Mouse (Mus musculus) embryonic facial prominence, embryonic 15.5 days (tissue): ENCODE data around the gene Zfp692. TPM values are rescaled to one million over a fixed set of nuclear protein-coding genes. Genes with fewer than 3 reads are reported as not detected.

Source experiments
- ATAC-seq: fragments of 200-750 bp; cut with Nextera tagmentation; 2 replicates; pipeline ENCODE4 v1.8.0; 2017; ENCODE audit warnings: low read depth, moderate TSS enrichment; ENCODE audit not compliant: insufficient number of reproducible peaks, low FRiP score, low TSS enrichment
- H3K27ac ChIP-seq: fragments of 300-500 bp; sonication (generic); replicated peaks from 2 replicates; pipeline ENCODE4 v1.5.1; 2015; ENCODE audit warnings: mild to moderate bottlenecking, inconsistent platforms
- H3K27me3 ChIP-seq: fragments of 300-500 bp; sonication (generic); 2 replicates; pipeline ENCODE4 v1.6.1; 2015; ENCODE audit warnings: inconsistent platforms
- H3K36me3 ChIP-seq: fragments of 300-500 bp; sonication (generic); 2 replicates; pipeline ENCODE4 v1.6.1; 2015; ENCODE audit warnings: mild to moderate bottlenecking, inconsistent platforms
- H3K4me1 ChIP-seq: fragments of 300-500 bp; sonication (generic); 2 replicates; pipeline ENCODE4 v1.6.1; 2015; ENCODE audit warnings: inconsistent platforms
- H3K4me2 ChIP-seq: fragments of 300-500 bp; sonication (generic); replicated peaks from 2 replicates; pipeline ENCODE4 v1.6.1; 2015; ENCODE audit warnings: mild to moderate bottlenecking, inconsistent platforms
- H3K4me3 ChIP-seq: fragments of 300-500 bp; sonication (generic); replicated peaks from 2 replicates; pipeline ENCODE4 v1.5.1; 2015; ENCODE audit warnings: mild to moderate bottlenecking, inconsistent platforms
- H3K9ac ChIP-seq: fragments of 300-500 bp; sonication (generic); 2 replicates; pipeline ENCODE4 v1.6.1; 2015; ENCODE audit warnings: inconsistent platforms
- H3K9me3 ChIP-seq: fragments of 300-500 bp; sonication (generic); replicated peaks from 2 replicates; pipeline ENCODE4 v1.6.1; 2016; ENCODE audit warnings: inconsistent platforms
- WGBS: fragments of 180-500 bp; shearing (Covaris S2); methylation state at CpG from one replicate; pipeline ENCODE4 v1.1.7; 2015; 5-methylcytosine and 5-hydroxymethylcytosine counted together
- polyA plus RNA-seq: library from polyadenylated mRNA; unstranded; fragments of >200 nt; fragmentation: Nextera tagmentation; extraction: Ambion mirVana; gene quantifications from 2 replicates; pipeline ENCODE4 v1.2.1, GENCODE M21; 2015

Zfp692 gene
- polyA plus RNA-seq, 1 experiment from 2014 or later, result 37.1 TPM

DNA sequence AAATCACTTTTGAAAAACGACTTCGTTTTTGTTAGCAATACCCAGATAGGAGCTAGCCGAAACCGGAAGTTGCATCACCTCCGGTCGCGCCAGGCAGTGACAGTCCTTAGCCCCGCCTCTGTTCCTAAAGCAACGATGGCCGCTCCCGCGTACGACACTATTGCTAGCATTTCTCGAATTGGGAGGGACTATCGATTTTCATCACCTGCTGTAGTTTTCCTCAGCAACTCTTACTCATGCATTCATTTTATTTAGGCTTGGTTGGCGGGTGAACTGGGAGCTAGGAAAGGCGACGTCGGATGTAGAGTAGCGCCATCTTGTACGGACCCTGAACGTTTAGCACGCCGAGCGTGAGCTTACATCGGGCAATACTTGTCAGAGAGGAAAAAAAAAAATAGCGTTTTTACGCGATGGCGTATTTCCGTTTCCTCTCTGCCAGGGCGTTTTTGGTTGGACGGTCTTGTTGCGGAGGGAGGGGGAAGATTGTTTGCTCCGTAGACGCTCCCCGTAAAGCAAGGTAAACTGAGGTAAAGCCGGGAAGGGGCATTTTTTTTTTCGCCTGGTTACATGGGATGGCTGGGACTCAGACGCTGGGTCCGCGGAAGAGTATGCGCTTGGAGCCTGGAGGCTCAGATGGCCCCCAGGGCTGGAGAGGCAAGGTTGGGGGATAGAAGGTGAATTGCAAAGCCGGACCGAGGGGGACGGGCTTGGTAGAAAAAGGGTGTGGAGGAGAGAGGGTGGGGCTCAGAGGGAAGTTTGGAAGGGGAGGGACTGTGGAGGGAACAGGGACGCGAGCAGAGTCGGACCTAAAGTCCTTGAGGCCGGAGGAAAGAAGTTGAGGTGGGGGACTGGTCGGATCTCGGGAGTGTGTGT, 23.6 kb downstream of the Zfp692 start, which contains the start of the genes Zfp672 and Sh3bp5l:
Gene Zfp672 (minus strand): TSS at position 64 of the 873 bp plus-strand sequence.
Gene Sh3bp5l (plus strand): TSS at position 449 of the 873 bp plus-strand sequence.
- ATAC-seq, result peak; percentile 93
- 0 out of 2 replicates have a peak, but pooled peaks cover 3% of the 10 kb centered on the region for H3K9me3 ChIP-seq
- peaks cover 32% of the 10 kb centered on the region for H3K4me1 ChIP-seq
- peak within 1 kb of the TSS; percentile 88 for H3K9ac ChIP-seq
- peak within 1 kb of the TSS; percentile 86 for H3K27ac ChIP-seq
- H3K4me2 ChIP-seq, result peak within 1 kb of the TSS; percentile 90
- H3K4me3 ChIP-seq, result peak within 1 kb of the TSS; percentile 84
- under 1% methylated on average over 52 of the region's 52 CpGs for WGBS
- peaks cover 24% of the 10 kb centered on the region; the same call in 1 of the 2 replicates for H3K36me3 ChIP-seq
- no peaks in the 10 kb centered on the region for H3K27me3 ChIP-seq

DNA sequence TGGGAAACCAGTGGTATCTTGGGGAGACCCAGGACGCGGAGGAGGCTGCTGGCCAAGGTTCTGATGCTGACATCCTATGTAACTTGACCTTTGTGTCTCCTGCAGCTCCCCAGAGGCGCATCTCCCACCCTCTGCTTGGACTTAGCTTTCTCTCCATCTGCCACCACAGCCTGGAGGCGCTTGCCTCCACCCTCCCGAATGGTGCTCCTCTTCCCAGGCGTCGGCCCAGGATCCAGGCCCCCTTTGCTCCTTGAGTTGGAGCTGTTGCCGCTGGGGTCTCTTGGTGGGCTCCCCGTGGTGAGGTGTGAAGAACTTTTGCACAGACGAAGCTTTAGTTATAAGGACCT, 24.3 kb downstream of the Zfp692 start:
- 16% methylated on average over 10 of the region's 10 CpGs for WGBS
- Histone ChIP-seq H3K9ac (peak overlapping the region; percentile 78), H3K9me3 (0 out of 2 replicates have a peak, but pooled peaks cover 3% of the 10 kb centered on the region)

GRCm38 (mm10) chr11:58331546-58331945, 24.7 kb downstream of the Zfp692 start:
- peak overlapping the region; percentile 78 for H3K9ac ChIP-seq
- peak overlapping the region; percentile 90 for H3K4me2 ChIP-seq
- peak overlapping the region; percentile 84 for H3K4me3 ChIP-seq
- H3K36me3 ChIP-seq, result peaks cover 31% of the 10 kb centered on the region
- WGBS, result 86% methylated on average over 6 of the region's 6 CpGs
- no peak for ATAC-seq
- 0 out of 2 replicates have a peak, but pooled peaks cover 3% of the 10 kb centered on the region for H3K9me3 ChIP-seq
- no peak overlapping the region for H3K27ac ChIP-seq
- no peaks in the 10 kb centered on the region for H3K27me3 ChIP-seq
- H3K4me1 ChIP-seq, result peaks cover 32% of the 10 kb centered on the region

More for the DNA sequence above, 24.3 kb downstream of the Zfp692 start:
- Histone ChIP-seq H3K27ac (peak overlapping the region; percentile 86), H3K4me2 (peak overlapping the region; percentile 90), H3K36me3 (peaks cover 28% of the 10 kb centered on the region; the same call in 1 of the 2 replicates), H3K27me3 (no peaks in the 10 kb centered on the region), H3K4me3 (peak overlapping the region; percentile 84), H3K4me1 (peaks cover 32% of the 10 kb centered on the region)
- ATAC-seq, result no peak

DNA sequence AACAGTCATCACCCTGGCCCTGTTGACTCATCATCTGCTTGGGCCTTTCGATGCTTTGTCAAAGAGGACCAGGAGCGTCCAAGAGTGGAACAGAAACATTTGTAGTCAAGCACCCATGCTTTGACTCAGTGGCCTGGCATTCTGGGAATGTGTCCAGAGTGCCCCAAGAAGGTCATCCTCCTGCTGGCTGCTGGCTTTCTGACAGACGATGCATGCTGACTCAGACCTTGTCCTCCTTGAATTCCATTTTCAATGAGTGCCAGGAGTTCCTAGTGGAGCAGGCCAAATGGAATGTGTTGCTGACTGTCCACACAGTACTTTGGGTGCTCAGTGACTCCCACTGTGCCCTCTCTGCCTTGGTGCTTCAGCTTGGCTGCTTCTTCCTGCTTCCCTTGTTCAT, 27.9 kb downstream of the Zfp692 start:
- Histone ChIP-seq H3K36me3 (peaks cover 39% of the 10 kb centered on the region), H3K4me1 (peaks cover 20% of the 10 kb centered on the region), H3K9me3 (no peaks in the 10 kb centered on the region), H3K27ac (no peak overlapping the region), H3K9ac (no peak overlapping the region), H3K4me2 (no peak overlapping the region), H3K4me3 (no peak overlapping the region), H3K27me3 (no peaks in the 10 kb centered on the region)
- 75% methylated on average over 3 of the region's 3 CpGs for WGBS
- no peak for ATAC-seq

DNA sequence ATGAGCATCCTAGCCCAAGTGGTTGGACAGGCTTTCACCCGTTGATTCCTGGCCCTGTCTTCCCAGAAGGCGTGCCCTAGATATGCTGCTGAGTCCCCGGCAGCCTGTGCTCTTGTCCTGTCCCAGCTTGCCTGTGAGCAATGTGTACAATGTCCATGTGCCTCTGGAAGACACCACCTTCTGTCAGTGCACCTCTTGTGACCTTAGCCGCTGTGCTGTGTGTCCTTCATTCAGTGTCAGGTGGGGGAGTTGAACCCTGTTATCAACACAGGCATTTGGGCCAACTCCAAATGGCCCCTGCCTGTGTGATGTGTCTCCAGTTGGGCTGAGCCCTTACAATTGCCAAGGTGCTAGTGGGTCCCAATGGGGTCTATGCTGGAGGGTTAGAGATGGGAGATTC, 39.9 kb downstream of the Zfp692 start:
- ATAC-seq, result no peak
- WGBS, result 83% methylated on average over 4 of the region's 4 CpGs
- Histone ChIP-seq H3K9me3 (no peaks in the 10 kb centered on the region), H3K27me3 (no peaks in the 10 kb centered on the region), H3K4me3 (no peak overlapping the region), H3K9ac (no peak overlapping the region), H3K4me1 (no peaks in the 10 kb centered on the region), H3K36me3 (peaks cover 41% of the 10 kb centered on the region), H3K27ac (no peak overlapping the region), H3K4me2 (no peak overlapping the region)

GRCm38 (mm10) chr11:58350628-58351027, 43.8 kb downstream of the Zfp692 start:
- no peaks in the 10 kb centered on the region for H3K9me3 ChIP-seq
- 77% methylated on average over 4 of the region's 4 CpGs for WGBS
- no peak overlapping the region for H3K4me2 ChIP-seq
- H3K36me3 ChIP-seq, result peaks cover 18% of the 10 kb centered on the region
- no peaks in the 10 kb centered on the region for H3K4me1 ChIP-seq
- no peaks in the 10 kb centered on the region for H3K27me3 ChIP-seq
- H3K4me3 ChIP-seq, result no peak overlapping the region
- no peak for ATAC-seq
- H3K9ac ChIP-seq, result no peak overlapping the region
- no peak overlapping the region for H3K27ac ChIP-seq

GRCm38 (mm10) chr11:58351179-58351578, 44.3 kb downstream of the Zfp692 start:
- no peaks in the 10 kb centered on the region for H3K27me3 ChIP-seq
- peaks cover 13% of the 10 kb centered on the region for H3K36me3 ChIP-seq
- no peaks in the 10 kb centered on the region for H3K9me3 ChIP-seq
- ATAC-seq, result no peak
- no peak overlapping the region for H3K4me3 ChIP-seq
- no peak overlapping the region for H3K4me2 ChIP-seq
- no peaks in the 10 kb centered on the region for H3K4me1 ChIP-seq
- 82% methylated on average over 5 of the region's 5 CpGs for WGBS
- H3K27ac ChIP-seq, result no peak overlapping the region
- H3K9ac ChIP-seq, result no peak overlapping the region

DNA sequence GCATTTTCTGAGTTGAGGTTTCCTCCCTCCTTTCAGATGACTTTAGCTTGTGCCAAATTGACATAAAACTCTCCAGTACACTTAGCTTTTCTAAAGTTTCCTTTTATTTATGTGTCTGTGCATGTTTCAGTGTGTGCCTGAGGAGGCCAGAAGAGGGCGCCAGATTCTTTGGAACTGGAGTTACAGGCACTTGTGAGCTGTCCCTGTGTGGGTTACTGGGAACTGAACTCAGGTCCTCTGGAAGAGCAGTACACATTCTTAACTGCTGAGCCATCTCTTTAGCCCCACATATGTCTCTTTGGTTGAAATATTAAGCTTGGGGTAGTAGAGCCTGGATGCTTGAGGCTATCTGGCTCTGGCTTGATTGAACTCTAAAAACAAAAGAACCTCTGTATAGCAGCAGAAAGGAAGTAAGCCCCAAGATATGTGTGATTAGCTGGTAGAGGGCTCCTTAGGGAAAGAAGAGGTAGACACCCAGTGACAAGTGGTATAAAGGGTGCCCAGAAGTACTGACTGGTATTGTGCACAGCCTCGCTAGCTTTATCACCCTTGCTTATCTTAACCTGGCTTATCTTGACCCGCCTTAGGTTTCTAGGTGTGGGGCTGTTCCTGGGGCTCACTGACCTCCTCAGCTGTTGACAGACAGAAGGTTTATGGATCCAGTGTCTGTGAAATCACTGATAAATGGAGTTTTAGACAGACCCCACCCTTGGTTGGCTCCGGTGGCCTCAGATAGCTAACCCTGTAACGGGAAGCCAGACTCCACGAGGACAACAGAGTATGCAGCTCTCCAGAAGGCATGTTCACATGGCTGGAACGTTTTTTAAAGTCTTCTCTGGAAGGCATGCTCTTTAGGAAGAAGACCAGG, 46.0 kb downstream of the Zfp692 start:
- H3K9me3 ChIP-seq, result no peaks in the 10 kb centered on the region
- no peak for ATAC-seq
- H3K4me2 ChIP-seq, result no peak overlapping the region
- H3K4me1 ChIP-seq, result no peaks in the 10 kb centered on the region
- H3K27ac ChIP-seq, result no peak overlapping the region
- no peak overlapping the region for H3K9ac ChIP-seq
- 60% methylated on average over 7 of the region's 7 CpGs for WGBS
- H3K27me3 ChIP-seq, result no peaks in the 10 kb centered on the region
- no peaks in the 10 kb centered on the region for H3K36me3 ChIP-seq
- H3K4me3 ChIP-seq, result no peak overlapping the region

DNA sequence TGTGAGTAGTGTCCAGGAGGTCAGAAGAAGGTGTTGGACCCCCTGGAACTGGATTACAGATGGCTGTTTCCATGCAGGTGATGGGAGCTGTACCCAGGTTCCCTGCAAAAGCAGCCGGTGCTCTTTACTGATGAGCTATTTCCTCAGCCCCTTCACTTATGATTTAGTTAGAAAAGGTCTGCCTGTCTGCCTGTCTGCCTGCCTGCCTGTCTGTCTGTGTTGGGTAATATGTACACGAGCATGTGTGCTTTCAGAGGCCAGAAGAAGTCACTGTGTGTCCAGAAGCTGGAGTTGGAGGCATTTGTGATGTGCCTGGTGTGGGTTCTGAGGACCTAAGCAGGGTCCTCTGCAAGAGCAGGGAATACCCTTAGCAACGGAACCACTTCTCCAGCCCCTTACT, 46.8 kb downstream of the Zfp692 start:
- WGBS, result 79% methylated on average over 3 of the region's 3 CpGs
- Histone ChIP-seq H3K9me3 (no peaks in the 10 kb centered on the region), H3K27me3 (no peaks in the 10 kb centered on the region), H3K9ac (no peak overlapping the region), H3K27ac (no peak overlapping the region), H3K4me2 (no peak overlapping the region), H3K4me3 (no peak overlapping the region), H3K36me3 (no peaks in the 10 kb centered on the region), H3K4me1 (no peaks in the 10 kb centered on the region)
- no peak for ATAC-seq

GRCm38 (mm10) chr11:58354476-58354875, 47.6 kb downstream of the Zfp692 start:
- H3K27me3 ChIP-seq, result no peaks in the 10 kb centered on the region
- H3K4me3 ChIP-seq, result no peak overlapping the region
- 56% methylated on average over 10 of the region's 10 CpGs for WGBS
- no peak for ATAC-seq
- H3K9ac ChIP-seq, result no peak overlapping the region
- no peak overlapping the region for H3K4me2 ChIP-seq
- H3K4me1 ChIP-seq, result no peaks in the 10 kb centered on the region
- H3K9me3 ChIP-seq, result no peaks in the 10 kb centered on the region
- H3K27ac ChIP-seq, result no peak overlapping the region
- no peaks in the 10 kb centered on the region for H3K36me3 ChIP-seq

- Histone ChIP-seq H3K9me3 (no peaks in the 10 kb centered on the region), H3K36me3 (no peaks in the 10 kb centered on the region), H3K4me2 (no peak overlapping the region), H3K27ac (no peak overlapping the region), H3K4me3 (no peak overlapping the region), H3K4me1 (no peaks in the 10 kb centered on the region), H3K27me3 (no peaks in the 10 kb centered on the region), H3K9ac (no peak overlapping the region)
- WGBS, result 71% methylated on average over 3 of the region's 3 CpGs
- no peak for ATAC-seq
Measured at GRCm38 (mm10) chr11:58354927-58355326, 48.1 kb downstream of the Zfp692 start.
